Mouse (Mus musculus) lung, embryonic 16.5 days (tissue): ENCODE results near the gene Pet2. TPM values are rescaled to one million over a fixed set of nuclear protein-coding genes. Genes with fewer than 3 reads are reported as not detected.

Source experiments
- ATAC-seq: fragments of 200-750 bp; cut with Nextera tagmentation; 2 replicates; pipeline ENCODE4 v1.8.0; 2017; ENCODE audit warnings: low read depth, mild to moderate bottlenecking, moderate library complexity
- H3K27ac ChIP-seq: fragments of 300-500 bp; sonication (generic); 2 replicates; pipeline ENCODE4 v1.5.1; 2014; ENCODE audit warnings: mild to moderate bottlenecking, control low read depth, low read length
- H3K27me3 ChIP-seq: fragments of 300-500 bp; sonication (generic); 2 replicates; pipeline ENCODE4 v1.6.1; 2014; ENCODE audit warnings: low read depth, low read length, mixed read lengths; ENCODE audit not compliant: control insufficient read depth, insufficient read depth
- H3K36me3 ChIP-seq: fragments of 300-500 bp; sonication (generic); 2 replicates; pipeline ENCODE4 v1.6.1; 2014; ENCODE audit warnings: low read length; ENCODE audit not compliant: control insufficient read depth, insufficient read depth
- H3K4me1 ChIP-seq: fragments of 300-500 bp; sonication (generic); replicated peaks from 2 replicates; pipeline ENCODE4 v1.6.1; 2014; ENCODE audit warnings: low read length, mixed read lengths; ENCODE audit not compliant: control insufficient read depth, insufficient read depth
- H3K4me2 ChIP-seq: fragments of 300-500 bp; sonication (generic); 2 replicates; pipeline ENCODE4 v1.6.1; 2014; ENCODE audit warnings: low read depth, low read length, control low read depth
- H3K4me3 ChIP-seq: fragments of 300-500 bp; sonication (generic); 2 replicates; pipeline ENCODE4 v1.5.1; 2014; ENCODE audit warnings: mild to moderate bottlenecking, low read length, control low read depth
- H3K9ac ChIP-seq: fragments of 300-500 bp; sonication (generic); 2 replicates; pipeline ENCODE4 v1.6.1; 2014; ENCODE audit warnings: low read length, control low read depth
- H3K9me3 ChIP-seq: fragments of 300-500 bp; sonication (generic); 2 replicates; pipeline ENCODE4 v1.6.1; 2016; ENCODE audit warnings: low read length; ENCODE audit not compliant: control insufficient read depth
- WGBS: fragments of 180-500 bp; shearing (Covaris S2); extraction: QIAGEN DNeasy Blood & Tissue Kit; methylation state at CpG from one replicate; pipeline ENCODE4 v1.1.7; 2014; 5-methylcytosine and 5-hydroxymethylcytosine counted together
- polyA plus RNA-seq: library from polyadenylated mRNA; unstranded; fragments of >200 nt; fragmentation: Nextera tagmentation; extraction: Ambion mirVana; gene quantifications from 2 replicates; pipeline ENCODE4 v1.2.1, GENCODE M21; 2015

Gene Pet2
- not detected in 2 replicates for polyA plus RNA-seq

GRCm38 (mm10) chrX:89409589-89409988 lies at the start of gene Pet2:
Gene Pet2 (minus strand): TSS chrX:89409689.
- no peak for ATAC-seq
- Histone ChIP-seq H3K9ac (no peak within 1 kb of the TSS), H3K27me3 (no peaks in the 10 kb centered on the region), H3K9me3 (no peaks in the 10 kb centered on the region), H3K4me3 (no peak within 1 kb of the TSS), H3K36me3 (no peaks in the 10 kb centered on the region), H3K4me1 (no peaks in the 10 kb centered on the region), H3K27ac (no peak within 1 kb of the TSS), H3K4me2 (no peak within 1 kb of the TSS)
- WGBS: 90% methylated on average over 9 of the region's 9 CpGs
